Mouse (Mus musculus): Measurements from ENCODE around the gene Rasl2-9. TPM values are rescaled to one million over a fixed set of nuclear protein-coding genes. Genes with fewer than 3 reads are reported as not detected.
"Not testable (repeated sequence)": the region's sequence is repeated elsewhere in the genome, so short reads cannot be mapped to it uniquely, and the experiment has no call there.

Rasl2-9 gene
- polyA plus RNA-seq, 1 experiment from 2014 or later: 0.40 TPM

DNA sequence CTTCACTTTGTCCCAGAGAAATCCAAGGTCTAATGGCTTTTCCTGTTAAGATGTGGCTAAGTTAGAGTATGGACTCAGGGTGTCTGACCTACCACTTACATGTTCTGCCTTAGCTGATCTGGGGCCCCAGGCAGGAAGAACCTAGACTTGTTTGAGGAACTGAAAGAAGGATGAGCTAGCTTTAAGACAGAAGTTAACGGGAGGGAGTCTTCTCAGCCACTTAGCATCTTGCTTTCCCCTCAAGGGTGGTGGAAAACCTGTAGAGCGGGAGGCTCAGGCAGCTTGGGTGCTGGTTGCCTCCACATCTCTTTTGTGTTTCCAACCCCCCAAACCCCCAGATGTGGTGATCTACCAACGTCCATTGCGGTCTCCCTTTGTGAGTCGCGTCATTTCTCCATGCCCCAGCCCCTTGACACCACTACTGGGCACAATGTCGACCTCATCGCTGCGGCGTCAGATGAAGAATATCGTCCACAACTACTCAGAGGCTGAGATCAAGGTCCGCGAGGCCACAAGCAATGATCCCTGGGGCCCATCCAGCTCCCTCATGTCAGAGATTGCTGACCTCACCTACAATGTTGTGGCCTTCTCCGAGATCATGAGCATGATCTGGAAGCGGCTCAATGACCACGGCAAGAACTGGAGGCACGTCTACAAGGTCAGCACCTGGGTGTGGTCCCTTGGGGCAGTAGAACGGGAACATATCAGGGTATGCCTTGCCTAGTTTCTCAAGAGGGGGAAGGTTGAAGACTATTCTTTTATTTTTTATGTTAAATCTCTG lies 42.2 kb downstream of the Rasl2-9 start:
- no peak for ATAC-seq (ENCODE audit: insufficient read depth, low FRiP score)
- no peaks in the 10 kb centered on the region for H3K27me3 ChIP-seq (ENCODE audit: control insufficient read depth, insufficient read depth, low read length)
- WGBS: 84% methylated on average over 18 of the region's 18 CpGs
- no peak overlapping the region for H3K4me2 ChIP-seq (ENCODE audit: low read depth, low read length)
- H3K9me3 ChIP-seq (replicated peaks; ENCODE audit: control insufficient read depth, low read length): no peaks in the 10 kb centered on the region
- peak overlapping the region; percentile 33; the same call in 1 of the 2 replicates for H3K27ac ChIP-seq (ENCODE audit: low read length)
- no peak overlapping the region for H3K4me3 ChIP-seq (replicated peaks; ENCODE audit: low read length)
- peaks cover 21% of the 10 kb centered on the region; the same call in 1 of the 2 replicates for H3K4me1 ChIP-seq (ENCODE audit: control insufficient read depth, insufficient read depth, low read length)
- no peak overlapping the region for H3K9ac ChIP-seq (ENCODE audit: low read length)
- peaks cover 7% of the 10 kb centered on the region; the same call in 1 of the 2 replicates for H3K36me3 ChIP-seq (ENCODE audit: control insufficient read depth, insufficient read depth, low read length)

GRCm38 (mm10) chr7:5081939-5082338 lies 43.8 kb downstream of the Rasl2-9 start:
- Histone ChIP-seq H3K9me3 (replicated peaks; ENCODE audit: control insufficient read depth, low read length) (no peaks in the 10 kb centered on the region), H3K27ac (ENCODE audit: low read length) (no peak overlapping the region), H3K27me3 (ENCODE audit: control insufficient read depth, insufficient read depth, low read length) (no peaks in the 10 kb centered on the region), H3K4me1 (ENCODE audit: control insufficient read depth, insufficient read depth, low read length) (peaks cover 21% of the 10 kb centered on the region; the same call in 1 of the 2 replicates), H3K36me3 (ENCODE audit: control insufficient read depth, insufficient read depth, low read length) (peaks cover 13% of the 10 kb centered on the region; the same call in 1 of the 2 replicates), H3K9ac (ENCODE audit: low read length) (no peak overlapping the region), H3K4me3 (replicated peaks; ENCODE audit: low read length) (peak overlapping the region; percentile 100), H3K4me2 (ENCODE audit: low read depth, low read length) (peak overlapping the region; percentile 87)
- 90% methylated on average over 2 of the region's 2 CpGs for WGBS
- ATAC-seq (ENCODE audit: insufficient read depth, low FRiP score): no peak

DNA sequence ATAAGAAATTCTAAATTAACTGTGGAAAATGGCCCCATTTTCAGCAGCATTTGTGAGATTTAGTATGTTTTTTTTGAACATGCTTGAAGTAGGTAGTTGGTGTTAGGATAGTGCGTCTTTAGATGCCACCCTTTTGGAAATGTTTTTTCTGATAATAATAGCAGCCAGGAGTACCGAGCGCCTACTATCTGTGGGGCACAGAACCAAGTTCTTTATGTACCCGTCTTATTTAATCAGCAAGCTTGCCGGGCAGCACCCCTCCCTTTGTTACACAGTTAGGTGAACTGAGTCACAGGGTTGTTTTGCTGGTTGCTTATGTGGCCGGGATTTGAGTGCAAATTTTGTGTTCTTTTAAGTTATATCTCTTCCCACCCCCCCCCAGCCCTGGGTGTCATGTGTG lies 44.5 kb downstream of the Rasl2-9 start:
- ATAC-seq (ENCODE audit: insufficient read depth, low FRiP score): no peak
- Histone ChIP-seq H3K9ac (ENCODE audit: low read length) (peak overlapping the region; percentile 98), H3K27ac (ENCODE audit: low read length) (peak overlapping the region; percentile 95; the same call in 1 of the 2 replicates), H3K9me3 (replicated peaks; ENCODE audit: control insufficient read depth, low read length) (no peaks in the 10 kb centered on the region), H3K4me1 (ENCODE audit: control insufficient read depth, insufficient read depth, low read length) (peaks cover 21% of the 10 kb centered on the region; the same call in 1 of the 2 replicates), H3K4me3 (replicated peaks; ENCODE audit: low read length) (peak overlapping the region; percentile 100), H3K4me2 (ENCODE audit: low read depth, low read length) (peak overlapping the region; percentile 87), H3K27me3 (ENCODE audit: control insufficient read depth, insufficient read depth, low read length) (no peaks in the 10 kb centered on the region), H3K36me3 (ENCODE audit: control insufficient read depth, insufficient read depth, low read length) (peaks cover 19% of the 10 kb centered on the region)
- WGBS: 55% methylated on average over 6 of the region's 6 CpGs

GRCm38 (mm10) chr7:5080815-5081214 lies 44.9 kb downstream of the Rasl2-9 start:
- Histone ChIP-seq H3K9ac (ENCODE audit: low read length) (peak overlapping the region; percentile 98), H3K4me2 (ENCODE audit: low read depth, low read length) (peak overlapping the region; percentile 87), H3K27me3 (ENCODE audit: control insufficient read depth, insufficient read depth, low read length) (no peaks in the 10 kb centered on the region), H3K27ac (ENCODE audit: low read length) (peak overlapping the region; percentile 95), H3K4me1 (ENCODE audit: control insufficient read depth, insufficient read depth, low read length) (peaks cover 21% of the 10 kb centered on the region; the same call in 1 of the 2 replicates), H3K4me3 (replicated peaks; ENCODE audit: low read length) (peak overlapping the region; percentile 100), H3K36me3 (ENCODE audit: control insufficient read depth, insufficient read depth, low read length) (peaks cover 23% of the 10 kb centered on the region), H3K9me3 (replicated peaks; ENCODE audit: control insufficient read depth, low read length) (no peaks in the 10 kb centered on the region)
- ATAC-seq (ENCODE audit: insufficient read depth, low FRiP score): no peak
- 9% methylated on average over 6 of the region's 6 CpGs for WGBS

DNA sequence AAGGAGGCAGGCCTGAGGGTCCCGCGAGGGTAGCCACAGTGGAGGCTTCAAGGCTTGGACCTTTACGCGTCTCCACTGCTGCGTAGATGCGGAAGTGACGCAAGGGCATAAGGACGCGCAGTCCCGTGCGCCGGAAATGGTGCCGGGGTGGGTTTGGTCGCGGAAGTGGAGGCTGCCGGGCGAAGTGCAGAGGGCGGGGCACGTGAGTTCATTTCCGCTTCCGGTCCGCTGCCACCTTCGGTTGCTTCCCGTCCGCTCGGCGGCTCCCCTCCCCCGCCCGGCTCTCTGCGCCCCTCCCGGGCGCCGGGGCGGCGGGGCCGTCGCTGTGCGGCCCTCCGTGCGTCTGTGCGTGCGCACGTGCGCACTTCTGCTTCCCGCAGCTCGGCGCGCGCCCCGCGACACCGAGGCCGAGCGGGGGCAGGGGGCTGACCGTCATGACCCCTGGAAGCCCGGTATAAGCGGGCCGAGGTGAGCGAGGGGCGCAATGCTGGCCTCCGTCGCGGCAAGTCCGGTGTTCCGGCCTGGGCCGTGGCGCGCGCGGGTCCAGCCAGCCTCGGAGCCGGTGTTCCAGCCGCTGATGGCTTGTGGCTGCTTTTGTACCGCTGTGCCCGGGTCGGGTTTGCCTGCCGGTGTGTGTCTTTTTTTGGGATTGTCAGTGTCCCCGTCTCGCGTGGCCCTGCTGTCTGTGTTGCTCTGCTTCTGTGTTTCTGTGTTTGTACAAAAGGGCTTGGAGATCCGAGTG lies 45.6 kb downstream of the Rasl2-9 start, which contains the start of gene Epn1:
Epn1 (plus strand) TSS at position 226 of the 742 bp plus-strand sequence.
- Histone ChIP-seq H3K4me2 (ENCODE audit: low read depth, low read length) (peak within 1 kb of the TSS; percentile 87), H3K36me3 (ENCODE audit: control insufficient read depth, insufficient read depth, low read length) (peaks cover 23% of the 10 kb centered on the region), H3K9me3 (replicated peaks; ENCODE audit: control insufficient read depth, low read length) (no peaks in the 10 kb centered on the region), H3K27me3 (ENCODE audit: control insufficient read depth, insufficient read depth, low read length) (no peaks in the 10 kb centered on the region), H3K4me3 (replicated peaks; ENCODE audit: low read length) (peak within 1 kb of the TSS; percentile 100), H3K4me1 (ENCODE audit: control insufficient read depth, insufficient read depth, low read length) (peaks cover 21% of the 10 kb centered on the region; the same call in 1 of the 2 replicates), H3K27ac (ENCODE audit: low read length) (peak within 1 kb of the TSS; percentile 95), H3K9ac (ENCODE audit: low read length) (peak within 1 kb of the TSS; percentile 98)
- peak; percentile 97 for ATAC-seq (ENCODE audit: insufficient read depth, low FRiP score)
- WGBS: under 1% methylated on average over 80 of the region's 81 CpGs

GRCm38 (mm10) chr7:5079365-5080009 lies 46.3 kb downstream of the Rasl2-9 start:
- Histone ChIP-seq H3K4me1 (ENCODE audit: control insufficient read depth, insufficient read depth, low read length) (peaks cover 21% of the 10 kb centered on the region; the same call in 1 of the 2 replicates), H3K4me3 (replicated peaks; ENCODE audit: low read length) (peak overlapping the region; percentile 100), H3K36me3 (ENCODE audit: control insufficient read depth, insufficient read depth, low read length) (peaks cover 26% of the 10 kb centered on the region), H3K9ac (ENCODE audit: low read length) (peak overlapping the region; percentile 98), H3K4me2 (ENCODE audit: low read depth, low read length) (peak overlapping the region; percentile 87), H3K27ac (ENCODE audit: low read length) (peak overlapping the region; percentile 95)
- not testable (repeated sequence) for H3K27me3 ChIP-seq (ENCODE audit: control insufficient read depth, insufficient read depth, low read length); ATAC-seq (ENCODE audit: insufficient read depth, low FRiP score); H3K9me3 ChIP-seq (replicated peaks; ENCODE audit: control insufficient read depth, low read length)
- 41% methylated on average over 10 of the region's 13 CpGs for WGBS

GRCm38 (mm10) chr7:5076931-5077330 lies 48.8 kb downstream of the Rasl2-9 start:
- Histone ChIP-seq H3K4me2 (ENCODE audit: low read depth, low read length) (no peak overlapping the region), H3K4me1 (ENCODE audit: control insufficient read depth, insufficient read depth, low read length) (peaks cover 8% of the 10 kb centered on the region; the same call in 1 of the 2 replicates), H3K27me3 (ENCODE audit: control insufficient read depth, insufficient read depth, low read length) (no peaks in the 10 kb centered on the region), H3K4me3 (replicated peaks; ENCODE audit: low read length) (no peak overlapping the region), H3K9me3 (replicated peaks; ENCODE audit: control insufficient read depth, low read length) (no peaks in the 10 kb centered on the region), H3K27ac (ENCODE audit: low read length) (no peak overlapping the region), H3K36me3 (ENCODE audit: control insufficient read depth, insufficient read depth, low read length) (peaks cover 27% of the 10 kb centered on the region), H3K9ac (ENCODE audit: low read length) (no peak overlapping the region)
- WGBS: 67% methylated on average over 2 of the region's 2 CpGs
- ATAC-seq (ENCODE audit: insufficient read depth, low FRiP score): no peak

GRCm38 (mm10) chr7:5074984-5075383 lies 50.8 kb downstream of the Rasl2-9 start:
- no peaks in the 10 kb centered on the region for H3K4me1 ChIP-seq (ENCODE audit: control insufficient read depth, insufficient read depth, low read length)
- ATAC-seq (ENCODE audit: insufficient read depth, low FRiP score): no peak
- H3K27me3 ChIP-seq (ENCODE audit: control insufficient read depth, insufficient read depth, low read length): no peaks in the 10 kb centered on the region
- H3K4me2 ChIP-seq (ENCODE audit: low read depth, low read length): no peak overlapping the region
- no peak overlapping the region for H3K27ac ChIP-seq (ENCODE audit: low read length)
- H3K9ac ChIP-seq (ENCODE audit: low read length): no peak overlapping the region
- H3K4me3 ChIP-seq (replicated peaks; ENCODE audit: low read length): no peak overlapping the region
- WGBS: 92% methylated on average over 5 of the region's 5 CpGs
- H3K36me3 ChIP-seq (ENCODE audit: control insufficient read depth, insufficient read depth, low read length): peaks cover 45% of the 10 kb centered on the region
- no peaks in the 10 kb centered on the region for H3K9me3 ChIP-seq (replicated peaks; ENCODE audit: control insufficient read depth, low read length)

Measured in stomach, embryonic 16.5 days (tissue).